Mouse (Mus musculus): ENCODE results near the gene Uchl5. TPM values are rescaled to one million over a fixed set of nuclear protein-coding genes. Genes with fewer than 3 reads are reported as not detected.

The Uchl5 gene
- 85.9 and 89.0 TPM in 2 replicates for polyA plus RNA-seq (2014; fragmentation: Nextera tagmentation; extraction: Ambion mirVana)

GRCm38 (mm10) chr1:143776446-143777411 lies at the start of gene Uchl5, which contains the start of gene Trove2:
Uchl5 (plus strand) TSS chr1:143777272.
Trove2 (minus strand) TSS chr1:143777068.
- ATAC-seq (ENCODE audit: insufficient number of reproducible peaks, low FRiP score, low TSS enrichment, low read depth): peak; percentile 96
- H3K27ac ChIP-seq (replicated peaks; ENCODE audit: low read depth, low read length): 0 out of 2 replicates have a peak within 1 kb of the TSS, but pooled peaks have one; percentile 10
- H3K9me3 ChIP-seq (ENCODE audit: control insufficient read depth, low read length): no peaks in the 10 kb centered on the region
- H3K36me3 ChIP-seq (ENCODE audit: control insufficient read depth, insufficient read depth, low read length): no peaks in the 10 kb centered on the region; the same call in 1 of the 2 replicates
- H3K9ac ChIP-seq (ENCODE audit: low read length): peak within 1 kb of the TSS; percentile 80
- under 1% methylated on average over 74 of the region's 84 CpGs for WGBS
- H3K4me3 ChIP-seq (ENCODE audit: low read depth, low read length): peak within 1 kb of the TSS; percentile 77
- H3K4me1 ChIP-seq (ENCODE audit: control insufficient read depth, insufficient read depth, low read length): no peaks in the 10 kb centered on the region; the same call in 1 of the 2 replicates
- no peaks in the 10 kb centered on the region for H3K27me3 ChIP-seq (ENCODE audit: control insufficient read depth, insufficient read depth, low read length)
- DNase-seq (ENCODE audit: low spot score): peak; percentile 99
- H3K4me2 ChIP-seq (ENCODE audit: low read depth, severe bottlenecking): peak within 1 kb of the TSS; percentile 88

DNA sequence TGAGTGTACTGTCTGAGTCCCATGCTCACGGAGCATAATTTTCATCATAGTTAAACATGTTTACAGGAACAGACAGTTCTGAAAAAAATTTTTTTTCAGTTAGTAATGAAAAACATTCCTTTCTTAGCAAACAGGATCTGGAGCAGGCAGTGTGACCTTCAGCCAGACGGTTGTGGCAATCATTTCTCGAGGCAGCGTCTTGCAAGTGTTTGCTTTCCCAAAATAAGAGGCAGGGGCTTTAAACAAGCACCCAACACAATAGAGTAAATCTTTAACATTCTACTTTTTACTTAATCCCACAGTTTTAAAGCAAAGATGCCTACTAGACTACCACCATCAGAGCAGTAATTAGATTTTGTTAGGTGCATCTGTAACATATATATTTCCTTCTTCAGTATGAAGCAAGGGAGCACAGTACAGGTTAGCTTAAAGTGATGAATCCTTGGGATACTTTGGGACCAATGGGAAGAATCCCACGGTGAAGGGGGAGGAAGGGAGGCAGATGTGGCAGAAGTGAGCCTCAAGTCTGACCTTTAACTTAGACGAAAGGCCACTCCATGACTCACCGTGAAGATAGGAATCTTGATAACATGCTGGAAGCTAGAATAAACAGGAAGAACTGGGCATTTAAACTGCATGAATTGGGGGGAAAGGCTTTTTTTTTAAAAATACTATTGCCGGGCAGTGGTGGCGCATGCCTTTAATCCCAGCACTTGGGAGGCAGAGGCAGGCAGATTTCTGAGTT lies 49.2 kb upstream of the Uchl5 start:
- no peak for ATAC-seq (ENCODE audit: insufficient number of reproducible peaks, low FRiP score, low TSS enrichment, low read depth)
- Histone ChIP-seq H3K4me3 (ENCODE audit: low read depth, low read length) (no peak overlapping the region), H3K9ac (ENCODE audit: low read length) (no peak overlapping the region), H3K27ac (replicated peaks; ENCODE audit: low read depth, low read length) (no peak overlapping the region), H3K9me3 (ENCODE audit: control insufficient read depth, low read length) (no peaks in the 10 kb centered on the region), H3K4me1 (ENCODE audit: control insufficient read depth, insufficient read depth, low read length) (no peaks in the 10 kb centered on the region), H3K4me2 (ENCODE audit: low read depth, severe bottlenecking) (no peak overlapping the region), H3K36me3 (ENCODE audit: control insufficient read depth, insufficient read depth, low read length) (no peaks in the 10 kb centered on the region), H3K27me3 (ENCODE audit: control insufficient read depth, insufficient read depth, low read length) (no peaks in the 10 kb centered on the region)
- whole genome bisulfite sequencing: 80% methylated on average over 9 of the region's 9 CpGs
- DNase-seq (ENCODE audit: low spot score): no peak

GRCm38 (mm10) chr1:143730899-143731298 lies 46.2 kb upstream of the Uchl5 start:
- WGBS: 81% methylated on average over 2 of the region's 2 CpGs
- no peaks in the 10 kb centered on the region for H3K4me1 ChIP-seq (ENCODE audit: control insufficient read depth, insufficient read depth, low read length)
- H3K9me3 ChIP-seq (ENCODE audit: control insufficient read depth, low read length): no peaks in the 10 kb centered on the region
- no peaks in the 10 kb centered on the region for H3K36me3 ChIP-seq (ENCODE audit: control insufficient read depth, insufficient read depth, low read length)
- no peak for ATAC-seq (ENCODE audit: insufficient number of reproducible peaks, low FRiP score, low TSS enrichment, low read depth)
- no peak overlapping the region for H3K4me2 ChIP-seq (ENCODE audit: low read depth, severe bottlenecking)
- H3K9ac ChIP-seq (ENCODE audit: low read length): no peak overlapping the region
- H3K27me3 ChIP-seq (ENCODE audit: control insufficient read depth, insufficient read depth, low read length): no peaks in the 10 kb centered on the region
- DNase-seq (ENCODE audit: low spot score): peak; percentile 30
- H3K4me3 ChIP-seq (ENCODE audit: low read depth, low read length): no peak overlapping the region
- no peak overlapping the region for H3K27ac ChIP-seq (replicated peaks; ENCODE audit: low read depth, low read length)

GRCm38 (mm10) chr1:143731691-143732090 lies 45.4 kb upstream of the Uchl5 start:
- H3K4me3 ChIP-seq (ENCODE audit: low read depth, low read length): no peak overlapping the region
- WGBS: 57% methylated on average over 4 of the region's 4 CpGs
- no peaks in the 10 kb centered on the region for H3K9me3 ChIP-seq (ENCODE audit: control insufficient read depth, low read length)
- ATAC-seq (ENCODE audit: insufficient number of reproducible peaks, low FRiP score, low TSS enrichment, low read depth) (no peak), DNase-seq (ENCODE audit: low spot score) (no peak)
- H3K4me2 ChIP-seq (ENCODE audit: low read depth, severe bottlenecking): no peak overlapping the region
- no peak overlapping the region for H3K9ac ChIP-seq (ENCODE audit: low read length)
- no peak overlapping the region for H3K27ac ChIP-seq (replicated peaks; ENCODE audit: low read depth, low read length)
- H3K27me3 ChIP-seq (ENCODE audit: control insufficient read depth, insufficient read depth, low read length): no peaks in the 10 kb centered on the region
- no peaks in the 10 kb centered on the region for H3K36me3 ChIP-seq (ENCODE audit: control insufficient read depth, insufficient read depth, low read length)
- H3K4me1 ChIP-seq (ENCODE audit: control insufficient read depth, insufficient read depth, low read length): no peaks in the 10 kb centered on the region

GRCm38 (mm10) chr1:143733914-143734410 lies 43.1 kb upstream of the Uchl5 start:
- Histone ChIP-seq H3K4me3 (ENCODE audit: low read depth, low read length) (no peak overlapping the region), H3K27ac (replicated peaks; ENCODE audit: low read depth, low read length) (no peak overlapping the region), H3K36me3 (ENCODE audit: control insufficient read depth, insufficient read depth, low read length) (no peaks in the 10 kb centered on the region), H3K4me2 (ENCODE audit: low read depth, severe bottlenecking) (no peak overlapping the region), H3K9ac (ENCODE audit: low read length) (no peak overlapping the region), H3K27me3 (ENCODE audit: control insufficient read depth, insufficient read depth, low read length) (no peaks in the 10 kb centered on the region), H3K4me1 (ENCODE audit: control insufficient read depth, insufficient read depth, low read length) (no peaks in the 10 kb centered on the region), H3K9me3 (ENCODE audit: control insufficient read depth, low read length) (no peaks in the 10 kb centered on the region)
- WGBS: 78% methylated on average over 5 of the region's 5 CpGs
- ATAC-seq (ENCODE audit: insufficient number of reproducible peaks, low FRiP score, low TSS enrichment, low read depth): no peak
- no peak for DNase-seq (ENCODE audit: low spot score)

DNA sequence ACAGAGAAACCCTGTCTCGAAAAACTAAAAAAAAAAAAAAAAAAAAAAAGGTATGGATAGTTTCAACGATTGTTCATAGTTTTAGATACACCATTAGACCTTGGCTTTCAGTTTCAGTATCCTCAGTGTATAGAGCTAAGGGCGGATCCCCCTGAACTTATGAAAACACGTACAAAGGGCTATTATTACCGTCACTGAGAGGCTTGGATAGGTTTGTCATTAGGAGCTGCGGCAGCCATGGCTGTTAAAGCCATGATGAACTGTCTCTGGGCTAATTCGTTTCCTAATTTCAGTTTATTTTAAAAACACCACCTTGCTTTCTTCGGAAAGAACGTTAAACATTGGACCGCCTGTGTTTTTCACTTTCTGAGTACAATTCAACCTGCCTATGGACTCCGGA lies 38.3 kb upstream of the Uchl5 start:
- ATAC-seq (ENCODE audit: insufficient number of reproducible peaks, low FRiP score, low TSS enrichment, low read depth) (no peak), DNase-seq (ENCODE audit: low spot score) (no peak)
- Histone ChIP-seq H3K36me3 (ENCODE audit: control insufficient read depth, insufficient read depth, low read length) (peaks cover 2% of the 10 kb centered on the region; the same call in 1 of the 2 replicates), H3K9me3 (ENCODE audit: control insufficient read depth, low read length) (no peaks in the 10 kb centered on the region), H3K4me1 (ENCODE audit: control insufficient read depth, insufficient read depth, low read length) (no peaks in the 10 kb centered on the region), H3K27ac (replicated peaks; ENCODE audit: low read depth, low read length) (no peak overlapping the region), H3K4me3 (ENCODE audit: low read depth, low read length) (peak overlapping the region; percentile 70), H3K27me3 (ENCODE audit: control insufficient read depth, insufficient read depth, low read length) (no peaks in the 10 kb centered on the region), H3K4me2 (ENCODE audit: low read depth, severe bottlenecking) (peak overlapping the region; percentile 71), H3K9ac (ENCODE audit: low read length) (no peak overlapping the region; the same call in 1 of the 2 replicates)
- WGBS: 33% methylated on average over 11 of the region's 11 CpGs

- no peaks in the 10 kb centered on the region for H3K27me3 ChIP-seq (ENCODE audit: control insufficient read depth, insufficient read depth, low read length)
- peak overlapping the region; percentile 47; the same call in 1 of the 2 replicates for H3K27ac ChIP-seq (replicated peaks; ENCODE audit: low read depth, low read length)
- H3K4me1 ChIP-seq (ENCODE audit: control insufficient read depth, insufficient read depth, low read length): no peaks in the 10 kb centered on the region
- peaks cover 2% of the 10 kb centered on the region; the same call in 1 of the 2 replicates for H3K36me3 ChIP-seq (ENCODE audit: control insufficient read depth, insufficient read depth, low read length)
- peak overlapping the region; percentile 70 for H3K4me3 ChIP-seq (ENCODE audit: low read depth, low read length)
- no peaks in the 10 kb centered on the region for H3K9me3 ChIP-seq (ENCODE audit: control insufficient read depth, low read length)
- DNase-seq (ENCODE audit: low spot score): peak; percentile 89
- peak overlapping the region; percentile 71 for H3K4me2 ChIP-seq (ENCODE audit: low read depth, severe bottlenecking)
- peak; percentile 90 for ATAC-seq (ENCODE audit: insufficient number of reproducible peaks, low FRiP score, low TSS enrichment, low read depth)
- peak overlapping the region; percentile 83 for H3K9ac ChIP-seq (ENCODE audit: low read length)
- WGBS: under 1% methylated on average over 59 of the region's 71 CpGs
Measured at GRCm38 (mm10) chr1:143739361-143740350, 37.4 kb upstream of the Uchl5 start.
